In the genomic region with DNA sequence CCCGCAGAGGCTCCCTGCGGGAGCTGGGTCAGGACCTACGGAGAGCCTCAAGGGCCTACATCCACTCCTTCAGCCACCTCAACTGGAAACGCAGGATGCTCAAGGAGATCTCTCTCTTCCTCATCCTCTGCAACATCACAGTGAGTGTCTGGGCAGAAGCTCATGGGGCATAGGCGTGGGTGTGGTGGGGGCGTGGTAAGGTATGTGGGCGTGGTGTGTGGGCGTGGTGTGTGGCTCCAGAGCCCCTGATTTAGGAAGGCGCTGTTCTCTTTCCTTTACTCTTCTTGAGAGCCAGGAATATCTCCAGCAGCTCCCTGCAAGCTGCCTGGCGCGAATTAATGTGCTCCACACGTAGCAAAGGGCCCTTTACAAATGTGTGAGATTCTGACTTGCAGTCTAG, we compare ENCODE assay signal across 22 mouse cellular contexts. TPM values are rescaled to one million over a fixed set of nuclear protein-coding genes. Genes with fewer than 3 reads are reported as not detected.
DNase-seq lines count a peak whose midpoint lies in the region; ATAC-seq and TF ChIP-seq lines count a peak whose summit lies in the region.
"Had no signal": no experiment of that assay in that cellular context is flagged by ENCODE, and none has a peak within 500 bp of the region (broad histone marks: within the 10 kb centered on the region; RNA-seq: fewer than 3 reads in every experiment).

No protein-coding gene starts in this region.

- H3K27ac ChIP-seq in liver, embryonic 11.5 days (ENCODE audit: low read depth, low read length): no peak overlapping the region
- H3K27ac ChIP-seq in CH12.LX (ENCODE audit: insufficient read depth, low read depth): no peak overlapping the region
- no peak overlapping the region for H3K27ac ChIP-seq in limb, embryonic 12.5 days
- H3K27ac ChIP-seq: embryonic facial prominence, embryonic 15.5 days; forebrain, embryonic 10.5 days; hindbrain, embryonic 15.5 days; layer of hippocampus, adult 2 months; limb, embryonic 13.5 days; midbrain, embryonic 10.5 days; neural tube, embryonic 12.5 days had no signal

- H3K36me3 ChIP-seq in liver, embryonic 11.5 days (ENCODE audit: control insufficient read depth, insufficient read depth, low read length): no peaks in the 10 kb centered on the region
- H3K36me3 ChIP-seq in CH12.LX (replicated peaks in 1 of 2; ENCODE audit: control insufficient read depth in 1 of 2, insufficient read depth in 1 of 2, low read length in 1 of 2): no peaks in the 10 kb centered on the region
- H3K36me3 ChIP-seq in limb, embryonic 12.5 days: no peaks in the 10 kb centered on the region
- H3K36me3 ChIP-seq: embryonic facial prominence, embryonic 15.5 days; forebrain, embryonic 10.5 days; heart, embryonic 12.5 days; limb, embryonic 13.5 days; midbrain, embryonic 10.5 days had no signal

- in situ Hi-C loops in CH12.LX (cut with MboI; ENCODE audit: low pct_ligation_motif_present, low pct_unique_long_range_greater_than_20kb, low sequenced_read_pairs): no loop called here

- no peak overlapping the region for H3K4me2 ChIP-seq in liver, embryonic 11.5 days
- peak overlapping the region; percentile 25; the same call in 1 of the 2 replicates for H3K4me2 ChIP-seq in CH12.LX (ENCODE audit: insufficient read depth, low read depth, poor library complexity, severe bottlenecking)
- H3K4me2 ChIP-seq in limb, embryonic 12.5 days: 0 out of 2 replicates have a peak overlapping the region, but pooled peaks have one; percentile 8
- H3K4me2 ChIP-seq: embryonic facial prominence, embryonic 15.5 days; heart, embryonic 12.5 days; hindbrain, embryonic 15.5 days; limb, embryonic 13.5 days; neural tube, embryonic 12.5 days had no signal

- TF ChIP-seq CTCF in CH12.LX (conservative IDR thresholded peaks at IDR 0.05 in 1 of 2, IDR thresholded peaks at IDR 0.05 in 1 of 2; ENCODE audit: low read depth in 2 of 2, low read length in 2 of 2): no peak

- DNase-seq in liver: peak; percentile 46
- no peak for DNase-seq in liver, embryonic 11.5 days (ENCODE audit: low spot score)
- DNase-seq in CH12.LX (ENCODE audit: extremely low read depth): peak; percentile 31
- peak; percentile 39 for DNase-seq in brain, adult 2 months (ENCODE audit: low read depth, low spot score)
- DNase-seq in spleen, postnatal 36 days (ENCODE audit: low spot score in 2 of 2): no peak
- DNase-seq in ovary, adult 18-20 months (ENCODE audit: low spot score): no peak
- DNase-seq: adrenal gland, postnatal 25 days had no signal

- peaks cover 15% of the 10 kb centered on the region for H3K4me1 ChIP-seq in liver, embryonic 11.5 days (replicated peaks; ENCODE audit: control insufficient read depth, insufficient read depth, low read length)
- H3K4me1 ChIP-seq in CH12.LX (ENCODE audit: control insufficient read depth in 1 of 2, insufficient read depth in 2 of 2): peaks cover 0 to 6% of the 10 kb centered on the region in 2 experiments; a peak in 1 of 4 replicates
- H3K4me1 ChIP-seq in limb, embryonic 12.5 days (replicated peaks): peaks cover 39% of the 10 kb centered on the region
- H3K4me1 ChIP-seq: heart, embryonic 12.5 days; neural tube, embryonic 12.5 days had no signal

- TF ChIP-seq POLR2A in CH12.LX (IDR thresholded peaks at IDR 0.05; ENCODE audit: low read depth, low read length): no peak

- no peaks in the 10 kb centered on the region for H3K79me2 ChIP-seq in CH12.LX (replicated peaks; ENCODE audit: control insufficient read depth, extremely low read depth, insufficient read depth, poor library complexity, severe bottlenecking)

- peaks cover 60% of the 10 kb centered on the region for H3K27me3 ChIP-seq in liver, embryonic 11.5 days (replicated peaks; ENCODE audit: control insufficient read depth, insufficient read depth, low read length)
- peaks cover 95% of the 10 kb centered on the region for H3K27me3 ChIP-seq in CH12.LX (replicated peaks)
- H3K27me3 ChIP-seq in limb, embryonic 12.5 days: peaks cover 44% of the 10 kb centered on the region
- H3K27me3 ChIP-seq: hindbrain, embryonic 15.5 days had no signal

- no peak for TF ChIP-seq RAD21 in CH12.LX (IDR thresholded peaks at IDR 0.05; ENCODE audit: low read depth, low read length)

- WGBS in liver, embryonic 11.5 days: 9% methylated on average over 12 of the region's 12 CpGs
- WGBS in limb, embryonic 12.5 days: 5% methylated on average over 12 of the region's 12 CpGs

- TF ChIP-seq EP300 in CH12.LX (IDR thresholded peaks at IDR 0.05; ENCODE audit: low read length): no peak

- no peaks in the 10 kb centered on the region for H3K9me3 ChIP-seq in liver, embryonic 11.5 days (ENCODE audit: control insufficient read depth, low read length)
- H3K9me3 ChIP-seq in CH12.LX (replicated peaks; ENCODE audit: low read length): no peaks in the 10 kb centered on the region
- H3K9me3 ChIP-seq in limb, embryonic 12.5 days: no peaks in the 10 kb centered on the region
- H3K9me3 ChIP-seq: embryonic facial prominence, embryonic 15.5 days; forebrain, embryonic 10.5 days; heart, embryonic 12.5 days; hindbrain, embryonic 15.5 days; limb, embryonic 13.5 days; midbrain, embryonic 10.5 days; neural tube, embryonic 12.5 days had no signal

- ATAC-seq in liver, embryonic 11.5 days (replicated peaks; ENCODE audit: low FRiP score): no peak
- no peak for ATAC-seq in limb, embryonic 12.5 days (ENCODE audit: insufficient number of reproducible peaks, insufficient read depth, low FRiP score, low TSS enrichment, low read depth)
- ATAC-seq: intestine, postnatal 0 days had no signal

- dilution Hi-C loops in CH12.LX (cut with MboI; ENCODE audit: extremely low pct_ligation_motif_present, extremely low pct_unique_long_range_greater_than_20kb, low sequenced_read_pairs): no loop called here

- H3K4me3 ChIP-seq in liver, embryonic 11.5 days (ENCODE audit: low read depth, low read length): no peak overlapping the region
- no peak overlapping the region for H3K4me3 ChIP-seq in CH12.LX (replicated peaks in 1 of 3; ENCODE audit: low read depth in 2 of 3, low read length in 2 of 3, poor library complexity in 1 of 3)
- no peak overlapping the region for H3K4me3 ChIP-seq in limb, embryonic 12.5 days (replicated peaks)
- H3K4me3 ChIP-seq: embryonic facial prominence, embryonic 15.5 days; forebrain, embryonic 10.5 days; heart, embryonic 12.5 days; hindbrain, embryonic 15.5 days; layer of hippocampus, adult 2 months; limb, embryonic 13.5 days; midbrain, embryonic 10.5 days; neural tube, embryonic 12.5 days had no signal

- no peak overlapping the region for H3K9ac ChIP-seq in liver, embryonic 11.5 days (ENCODE audit: low read depth, low read length)
- no peak overlapping the region for H3K9ac ChIP-seq in CH12.LX (ENCODE audit: insufficient read depth, low read depth)
- H3K9ac ChIP-seq in limb, embryonic 12.5 days (replicated peaks): no peak overlapping the region
- H3K9ac ChIP-seq: embryonic facial prominence, embryonic 15.5 days; heart, embryonic 12.5 days; hindbrain, embryonic 15.5 days; limb, embryonic 13.5 days; neural tube, embryonic 12.5 days had no signal

TF ChIP-seq in CH12.LX, 34 proteins besides CTCF, POLR2A, EP300 and RAD21:
- no peak for TF ChIP-seq IRF4 (IDR thresholded peaks at IDR 0.05; ENCODE audit: low read depth, low read length)
- no peak for TF ChIP-seq MYC (IDR thresholded peaks at IDR 0.05; ENCODE audit: low read depth, low read length)
- no peak for TF ChIP-seq ZMIZ1 (IDR thresholded peaks at IDR 0.05; ENCODE audit: low read depth, low read length)
- TF ChIP-seq ZC3H11A (IDR thresholded peaks at IDR 0.05; ENCODE audit: low read depth, low read length): no peak
- TF ChIP-seq TCF12 (IDR thresholded peaks at IDR 0.05; ENCODE audit: low read depth, low read length): no peak
- TF ChIP-seq MEF2A (IDR thresholded peaks at IDR 0.05; ENCODE audit: borderline replicate concordance, low read depth, low read length): no peak
- TF ChIP-seq UBTF (IDR thresholded peaks at IDR 0.05; ENCODE audit: low read depth, low read length): no peak
- TF ChIP-seq HCFC1 (IDR thresholded peaks at IDR 0.05; ENCODE audit: low read depth, low read length): no peak
- TF ChIP-seq E2F4 (IDR thresholded peaks at IDR 0.05; ENCODE audit: insufficient replicate concordance, low read depth, low read length): no peak
- no peak for TF ChIP-seq MXI1 (IDR thresholded peaks at IDR 0.05; ENCODE audit: low read depth, low read length)

RNA-seq across cellular contexts. Expression of a gene that starts 10.4 kb away (rescaled TPM):
- polyA plus RNA-seq in liver, embryonic 11.5 days (2014; fragmentation: Nextera tagmentation; extraction: Ambion mirVana): not detected in 2 replicates
- total RNA-seq in CH12.LX (2012; rRNA removed): not detected in 2 replicates
- not detected in 2 replicates for total RNA-seq in CH12.LX (2014; rRNA removed)
- not detected in 2 replicates for polyA plus RNA-seq in CH12.LX (2012; ENCODE audit: insufficient read length, low read depth)
- not detected in 2 replicates for polyA plus RNA-seq in limb, embryonic 12.5 days (2016; fragmentation: Nextera tagmentation; extraction: Ambion mirVana)
- total RNA-seq: adrenal gland, postnatal 25 days; heart, postnatal 25 days had no signal
- polyA plus RNA-seq: cortical plate, adult 2 months; forebrain, embryonic 10.5 days; gonadal fat pad, adult 2 months; heart, embryonic 12.5 days; kidney, embryonic 16.5 days; limb, embryonic 13.5 days had no signal

RNA-seq across cellular contexts. Expression of a gene that starts 22.6 kb away (rescaled TPM):
- 2.2 and 3.4 TPM in 2 replicates for polyA plus RNA-seq in liver, embryonic 11.5 days (2014; fragmentation: Nextera tagmentation; extraction: Ambion mirVana)
- 3.2 and 3.6 TPM in 2 replicates for total RNA-seq in CH12.LX (2012; rRNA removed)
- total RNA-seq in CH12.LX (2014; rRNA removed): 0.12 TPM in 1 of 2 replicates, not detected in the other
- polyA plus RNA-seq in CH12.LX (2012; ENCODE audit: insufficient read length, low read depth): 0.36 and 0.57 TPM in 2 replicates
- 2.2 and 2.5 TPM in 2 replicates for polyA plus RNA-seq in limb, embryonic 12.5 days (2016; fragmentation: Nextera tagmentation; extraction: Ambion mirVana)

RNA-seq across cellular contexts. Expression of a gene that starts 23.1 kb away (rescaled TPM):
- 0.52 and 0.64 TPM in 2 replicates for polyA plus RNA-seq in liver, embryonic 11.5 days (2014; fragmentation: Nextera tagmentation; extraction: Ambion mirVana)
- total RNA-seq in CH12.LX (2012; rRNA removed): 0.17 and 0.42 TPM in 2 replicates
- not detected in 2 replicates for total RNA-seq in CH12.LX (2014; rRNA removed)
- not detected in 2 replicates for polyA plus RNA-seq in CH12.LX (2012; ENCODE audit: insufficient read length, low read depth)
- not detected in 2 replicates for polyA plus RNA-seq in limb, embryonic 12.5 days (2016; fragmentation: Nextera tagmentation; extraction: Ambion mirVana)
- polyA plus RNA-seq: forebrain, embryonic 10.5 days; gonadal fat pad, adult 2 months; kidney, embryonic 16.5 days; limb, embryonic 13.5 days; midbrain, embryonic 10.5 days had no signal

RNA-seq across cellular contexts. Expression of a gene that starts 36.7 kb away (rescaled TPM):
- 6.2 and 6.9 TPM in 2 replicates for polyA plus RNA-seq in liver, embryonic 11.5 days (2014; fragmentation: Nextera tagmentation; extraction: Ambion mirVana)
- total RNA-seq in CH12.LX (2012; rRNA removed): not detected in 2 replicates
- total RNA-seq in CH12.LX (2014; rRNA removed): not detected in 2 replicates
- polyA plus RNA-seq in CH12.LX (2012; ENCODE audit: insufficient read length, low read depth): not detected in 2 replicates
- polyA plus RNA-seq in limb, embryonic 12.5 days (2016; fragmentation: Nextera tagmentation; extraction: Ambion mirVana): 19.7 and 19.9 TPM in 2 replicates

RNA-seq across cellular contexts. Expression of a gene that starts 38.0 kb away (rescaled TPM):
- polyA plus RNA-seq in liver, embryonic 11.5 days (2014; fragmentation: Nextera tagmentation; extraction: Ambion mirVana): not detected in 2 replicates
- total RNA-seq in CH12.LX (2012; rRNA removed) (not detected in 2 replicates), CH12.LX (2014; rRNA removed) (not detected in 2 replicates)
- polyA plus RNA-seq in CH12.LX (2012; ENCODE audit: insufficient read length, low read depth): not detected in 2 replicates
- 0.56 TPM in 1 of 2 replicates, not detected in the other for polyA plus RNA-seq in limb, embryonic 12.5 days (2016; fragmentation: Nextera tagmentation; extraction: Ambion mirVana)
- total RNA-seq: adrenal gland, postnatal 25 days; heart, postnatal 25 days had no signal
- polyA plus RNA-seq: gonadal fat pad, adult 2 months; heart, embryonic 12.5 days; kidney, embryonic 16.5 days; limb, embryonic 13.5 days; liver, embryonic 16.5 days; midbrain, embryonic 10.5 days; neural tube, embryonic 12.5 days had no signal

Comparison
In these comparisons a context has a peak if more than half of its experiments do, and no peak if none do; other contexts are left out.
1. DNase-seq: peak in liver (single experiment), CH12.LX (single experiment) and brain, adult 2 months (single experiment); none in liver, embryonic 11.5 days (single experiment), spleen, postnatal 36 days (0 of 2) and ovary, adult 18-20 months (single experiment).